Mouse (Mus musculus) kidney, adult 9 months (tissue): ENCODE data around the gene H2-Q10.
"Not testable (repeated sequence)": the region's sequence is repeated elsewhere in the genome, so short reads cannot be mapped to it uniquely, and the experiment has no call there.

Experiments used
- DNase-seq: peaks from one replicate; pipeline ENCODE4 v3.0.0; 2022

Gene H2-Q10

GRCm38 (mm10) chr17:35469842-35470751, at the start of gene H2-Q10:
Gene H2-Q10, plus strand, starts transcription at chr17:35470089.
- DNase-seq = peak; percentile 60

- DNase-seq = not testable (repeated sequence)
Measured at GRCm38 (mm10) chr17:35420206-35420810, 49.6 kb upstream of the H2-Q10 start.

GRCm38 (mm10) chr17:35421331-35421730, 48.6 kb upstream of the H2-Q10 start:
- not testable (repeated sequence) for DNase-seq

GRCm38 (mm10) chr17:35422360-35422759, 47.5 kb upstream of the H2-Q10 start:
- not testable (repeated sequence) for DNase-seq

GRCm38 (mm10) chr17:35423131-35423810, 46.6 kb upstream of the H2-Q10 start:
- not testable (repeated sequence) for DNase-seq

- not testable (repeated sequence) for DNase-seq
Measured at GRCm38 (mm10) chr17:35424106-35424505, 45.8 kb upstream of the H2-Q10 start.

GRCm38 (mm10) chr17:35424624-35425416, 45.1 kb upstream of the H2-Q10 start, which contains the start of gene H2-Q6:
Gene H2-Q6, plus strand, starts transcription at chr17:35424850.
- peak; percentile 84 for DNase-seq

GRCm38 (mm10) chr17:35425474-35425873, 44.4 kb upstream of the H2-Q10 start:
- DNase-seq = not testable (repeated sequence)

- not testable (repeated sequence) for DNase-seq
Measured at GRCm38 (mm10) chr17:35428883-35429282, 41.0 kb upstream of the H2-Q10 start.

GRCm38 (mm10) chr17:35430671-35431070, 39.2 kb upstream of the H2-Q10 start:
- not testable (repeated sequence) for DNase-seq

- DNase-seq = not testable (repeated sequence)
Measured at GRCm38 (mm10) chr17:35432167-35432566, 37.7 kb upstream of the H2-Q10 start.

GRCm38 (mm10) chr17:35434836-35435235, 35.1 kb upstream of the H2-Q10 start:
- not testable (repeated sequence) for DNase-seq

- DNase-seq = not testable (repeated sequence)
Measured at GRCm38 (mm10) chr17:35435577-35435976, 34.3 kb upstream of the H2-Q10 start.

GRCm38 (mm10) chr17:35437386-35437936, 32.4 kb upstream of the H2-Q10 start:
- not testable (repeated sequence) for DNase-seq

GRCm38 (mm10) chr17:35438395-35438794, 31.5 kb upstream of the H2-Q10 start:
- not testable (repeated sequence) for DNase-seq

GRCm38 (mm10) chr17:35438885-35439284, 31.0 kb upstream of the H2-Q10 start, which contains the start of gene H2-Q7:
Gene H2-Q7, plus strand, starts transcription at chr17:35439155.
- DNase-seq = peak; percentile 91

GRCm38 (mm10) chr17:35439295-35439747, 30.6 kb upstream of the H2-Q10 start:
- not testable (repeated sequence) for DNase-seq

GRCm38 (mm10) chr17:35439925-35440645, 29.8 kb upstream of the H2-Q10 start:
- DNase-seq = not testable (repeated sequence)

GRCm38 (mm10) chr17:35442376-35442775, 27.5 kb upstream of the H2-Q10 start:
- not testable (repeated sequence) for DNase-seq

GRCm38 (mm10) chr17:35444510-35444909, 25.4 kb upstream of the H2-Q10 start:
- not testable (repeated sequence) for DNase-seq

- DNase-seq = not testable (repeated sequence)
Measured at GRCm38 (mm10) chr17:35458247-35458646, 11.6 kb upstream of the H2-Q10 start.
